Mouse (Mus musculus) kidney, embryonic 15.5 days (tissue): ENCODE results near the gene Adh6a. TPM values are rescaled to one million over a fixed set of nuclear protein-coding genes. Genes with fewer than 3 reads are reported as not detected.

Source experiments
- ATAC-seq: fragments of 200-750 bp; cut with Nextera tagmentation; replicated peaks from 2 replicates; pipeline ENCODE4 v1.8.0; 2017; ENCODE audit warnings: moderate TSS enrichment; ENCODE audit not compliant: low FRiP score
- H3K27ac ChIP-seq: fragments of 300-500 bp; sonication (generic); 2 replicates; pipeline ENCODE4 v1.5.1; 2015; ENCODE audit warnings: mild to moderate bottlenecking, inconsistent platforms
- H3K27me3 ChIP-seq: fragments of 300-500 bp; sonication (generic); 2 replicates; pipeline ENCODE4 v1.6.1; 2015; ENCODE audit warnings: inconsistent platforms
- H3K36me3 ChIP-seq: fragments of 300-500 bp; sonication (generic); 2 replicates; pipeline ENCODE4 v1.6.1; 2015; ENCODE audit warnings: inconsistent platforms
- H3K4me1 ChIP-seq: fragments of 300-500 bp; sonication (generic); 2 replicates; pipeline ENCODE4 v1.6.1; 2015; ENCODE audit warnings: inconsistent platforms
- H3K4me2 ChIP-seq: fragments of 300-500 bp; sonication (generic); 2 replicates; pipeline ENCODE4 v1.6.1; 2015; ENCODE audit warnings: moderate library complexity, mild to moderate bottlenecking, inconsistent platforms
- H3K4me3 ChIP-seq: fragments of 300-500 bp; sonication (generic); replicated peaks from 2 replicates; pipeline ENCODE4 v1.5.1; 2015; ENCODE audit warnings: mild to moderate bottlenecking, inconsistent platforms
- H3K9ac ChIP-seq: fragments of 300-500 bp; sonication (generic); 2 replicates; pipeline ENCODE4 v1.6.1; 2015; ENCODE audit warnings: mild to moderate bottlenecking, inconsistent platforms
- H3K9me3 ChIP-seq: fragments of 300-500 bp; sonication (generic); replicated peaks from 2 replicates; pipeline ENCODE4 v1.6.1; 2016; ENCODE audit warnings: inconsistent platforms
- WGBS: fragments of 180-500 bp; shearing (Covaris S2); methylation state at CpG from one replicate; pipeline ENCODE4 v1.1.7; 2015; ENCODE audit warnings: mixed read lengths; 5-methylcytosine and 5-hydroxymethylcytosine counted together
- polyA plus RNA-seq: library from polyadenylated mRNA; unstranded; fragments of >200 nt; fragmentation: Nextera tagmentation; extraction: Ambion mirVana; gene quantifications from 2 replicates; pipeline ENCODE4 v1.2.1, GENCODE M21; 2015

The Adh6a gene
- polyA plus RNA-seq, 1 experiment from 2014 or later = not detected

DNA sequence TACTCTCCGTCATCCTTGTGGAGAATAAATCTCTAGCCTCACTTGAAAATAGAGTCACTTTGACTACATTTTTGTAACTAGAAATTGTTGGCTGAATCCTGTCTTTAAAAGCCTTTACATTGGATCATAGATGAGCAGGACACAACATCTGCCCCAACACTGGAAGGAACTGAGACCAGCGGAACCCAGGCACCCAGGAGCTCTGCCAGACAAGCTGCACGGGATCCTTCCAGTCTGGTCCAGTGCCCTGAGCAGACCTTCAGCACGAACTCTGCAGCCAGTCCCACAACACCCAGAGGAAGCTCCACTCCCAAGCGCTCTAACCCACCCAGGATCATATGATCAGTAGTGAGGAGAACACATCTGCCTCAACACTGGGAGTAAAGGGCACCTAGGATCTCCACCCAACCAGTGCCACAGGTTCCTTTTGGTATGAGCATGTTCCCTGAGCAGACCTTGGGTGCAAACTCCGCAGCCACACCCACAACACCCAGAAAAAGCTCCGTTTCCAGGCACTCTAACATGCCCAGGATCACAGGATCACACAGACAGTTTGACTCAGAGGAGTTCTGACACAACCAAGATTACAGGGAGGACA, 19.7 kb upstream of the Adh6a start:
- Histone ChIP-seq H3K9me3 (peaks cover 13% of the 10 kb centered on the region), H3K9ac (no peak overlapping the region), H3K4me3 (no peak overlapping the region), H3K27me3 (no peaks in the 10 kb centered on the region), H3K27ac (no peak overlapping the region), H3K4me2 (no peak overlapping the region), H3K4me1 (peaks cover 4% of the 10 kb centered on the region; the same call in 1 of the 2 replicates), H3K36me3 (no peaks in the 10 kb centered on the region)
- no peak for ATAC-seq
- 84% methylated on average over 7 of the region's 7 CpGs for WGBS

GRCm38 (mm10) chr3:138300130-138300529, 13.0 kb upstream of the Adh6a start:
- Histone ChIP-seq H3K4me1 (peaks cover 30% of the 10 kb centered on the region), H3K9ac (no peak overlapping the region), H3K4me2 (no peak overlapping the region), H3K9me3 (peaks cover 13% of the 10 kb centered on the region), H3K27me3 (no peaks in the 10 kb centered on the region), H3K27ac (no peak overlapping the region), H3K36me3 (no peaks in the 10 kb centered on the region), H3K4me3 (no peak overlapping the region)
- ATAC-seq = no peak
- WGBS = 93% methylated on average over 9 of the region's 9 CpGs

DNA sequence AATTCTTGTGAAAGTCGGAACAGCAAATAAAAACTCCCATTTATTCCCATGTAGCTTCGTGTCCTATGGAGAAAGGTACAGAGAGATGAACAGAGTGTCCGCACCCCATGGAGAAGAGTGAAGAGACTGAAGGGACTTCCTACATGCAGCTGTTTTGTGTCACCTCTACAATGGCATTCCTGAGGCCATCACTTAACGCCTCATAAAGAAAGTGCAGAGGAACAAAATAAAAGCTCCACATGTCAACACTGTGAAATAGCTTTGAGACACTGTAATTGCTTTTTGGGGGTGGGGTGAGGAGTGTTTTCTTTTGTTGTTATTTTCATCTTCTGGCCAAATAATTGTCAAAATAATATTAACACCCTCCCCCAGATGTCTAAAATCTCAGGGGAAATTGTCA, 10.4 kb upstream of the Adh6a start:
- Histone ChIP-seq H3K27me3 (no peaks in the 10 kb centered on the region), H3K9ac (no peak overlapping the region), H3K27ac (peak overlapping the region; percentile 28; the same call in 1 of the 2 replicates), H3K9me3 (peaks cover 7% of the 10 kb centered on the region), H3K36me3 (no peaks in the 10 kb centered on the region), H3K4me2 (no peak overlapping the region), H3K4me1 (peaks cover 42% of the 10 kb centered on the region), H3K4me3 (no peak overlapping the region)
- ATAC-seq = peak; percentile 61
- WGBS = 37% methylated on average over 4 of the region's 4 CpGs

GRCm38 (mm10) chr3:138303771-138304488, 9.2 kb upstream of the Adh6a start:
- Histone ChIP-seq H3K9me3 (no peaks in the 10 kb centered on the region), H3K36me3 (no peaks in the 10 kb centered on the region), H3K27me3 (no peaks in the 10 kb centered on the region), H3K9ac (no peak overlapping the region), H3K27ac (peak overlapping the region; percentile 58), H3K4me1 (peaks cover 42% of the 10 kb centered on the region), H3K4me3 (no peak overlapping the region), H3K4me2 (no peak overlapping the region)
- 51% methylated on average over 6 of the region's 6 CpGs for WGBS
- 0 out of 2 replicates have a peak, but pooled peaks have one; percentile 52 for ATAC-seq

- Histone ChIP-seq H3K27ac (peak overlapping the region; percentile 58), H3K4me1 (peaks cover 42% of the 10 kb centered on the region), H3K9ac (no peak overlapping the region), H3K9me3 (no peaks in the 10 kb centered on the region), H3K4me2 (no peak overlapping the region), H3K4me3 (no peak overlapping the region), H3K36me3 (no peaks in the 10 kb centered on the region), H3K27me3 (no peaks in the 10 kb centered on the region)
- ATAC-seq = no peak
- WGBS = 45% methylated on average over 4 of the region's 4 CpGs
Observed at GRCm38 (mm10) chr3:138304489-138304871, 8.6 kb upstream of the Adh6a start.

GRCm38 (mm10) chr3:138305486-138306289, 7.4 kb upstream of the Adh6a start:
- H3K4me2 ChIP-seq = no peak overlapping the region
- no peak overlapping the region for H3K27ac ChIP-seq
- H3K4me1 ChIP-seq = peaks cover 42% of the 10 kb centered on the region
- no peaks in the 10 kb centered on the region for H3K36me3 ChIP-seq
- ATAC-seq = no peak
- H3K4me3 ChIP-seq = no peak overlapping the region
- H3K9me3 ChIP-seq = no peaks in the 10 kb centered on the region
- no peak overlapping the region for H3K9ac ChIP-seq
- no peaks in the 10 kb centered on the region for H3K27me3 ChIP-seq
- 62% methylated on average over 10 of the region's 10 CpGs for WGBS

DNA sequence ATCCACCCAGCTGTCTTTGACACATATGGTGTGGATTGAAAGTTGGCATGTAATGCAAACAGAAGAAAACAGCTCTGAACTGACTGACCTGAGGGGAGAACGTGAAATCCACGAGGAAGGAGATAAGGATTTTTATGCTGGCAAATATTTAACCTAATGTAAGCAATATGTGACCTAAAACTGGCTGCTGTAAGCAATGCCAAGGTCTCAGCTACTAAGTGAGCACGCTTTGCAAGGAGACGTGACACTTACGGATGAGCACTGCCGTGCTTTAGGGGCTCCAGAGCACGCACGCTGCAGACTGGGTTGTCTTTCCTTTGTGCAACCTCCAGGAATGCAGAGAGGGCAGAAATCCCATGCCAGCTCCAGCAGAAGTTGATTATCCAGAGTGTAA, 6.8 kb upstream of the Adh6a start:
- Histone ChIP-seq H3K4me1 (peaks cover 42% of the 10 kb centered on the region), H3K27me3 (no peaks in the 10 kb centered on the region), H3K9ac (no peak overlapping the region), H3K9me3 (no peaks in the 10 kb centered on the region), H3K27ac (no peak overlapping the region), H3K36me3 (no peaks in the 10 kb centered on the region), H3K4me2 (peak overlapping the region; percentile 23; the same call in 1 of the 2 replicates), H3K4me3 (no peak overlapping the region)
- 33% methylated on average over 8 of the region's 8 CpGs for whole genome bisulfite sequencing
- peak; percentile 41 for ATAC-seq

DNA sequence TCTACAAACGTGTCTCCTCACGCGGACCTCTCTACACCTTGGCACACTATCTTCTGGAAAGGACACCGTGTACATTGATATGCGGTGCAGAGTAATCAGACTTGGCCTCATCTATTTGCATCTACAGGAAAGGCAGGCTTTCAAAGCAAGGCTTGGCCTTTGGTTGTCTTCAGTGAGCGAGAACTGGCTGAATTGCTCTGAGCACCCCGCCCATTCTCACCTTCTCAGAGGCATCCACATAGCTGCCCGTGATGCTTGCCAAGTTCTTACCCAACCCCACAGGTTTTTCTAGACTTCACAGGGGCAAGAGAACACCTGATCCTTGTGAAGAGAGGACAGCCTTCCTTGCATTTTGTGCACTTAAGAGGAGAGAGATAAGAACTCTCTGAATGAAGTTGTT, 3.2 kb upstream of the Adh6a start:
- H3K4me2 ChIP-seq = no peak overlapping the region
- no peak overlapping the region for H3K27ac ChIP-seq
- no peak for ATAC-seq
- H3K4me3 ChIP-seq = no peak overlapping the region
- H3K27me3 ChIP-seq = no peaks in the 10 kb centered on the region
- no peaks in the 10 kb centered on the region for H3K36me3 ChIP-seq
- no peaks in the 10 kb centered on the region for H3K9me3 ChIP-seq
- 86% methylated on average over 8 of the region's 8 CpGs for WGBS
- no peak overlapping the region for H3K9ac ChIP-seq
- peaks cover 15% of the 10 kb centered on the region for H3K4me1 ChIP-seq

- Histone ChIP-seq H3K27me3 (no peaks in the 10 kb centered on the region), H3K4me1 (peaks cover 5% of the 10 kb centered on the region), H3K9ac (no peak overlapping the region), H3K4me2 (no peak overlapping the region), H3K4me3 (no peak overlapping the region), H3K9me3 (no peaks in the 10 kb centered on the region), H3K36me3 (no peaks in the 10 kb centered on the region), H3K27ac (no peak overlapping the region)
- no peak for ATAC-seq
- WGBS = 89% methylated on average over 6 of the region's 6 CpGs
Observed at GRCm38 (mm10) chr3:138311015-138311414, 2.1 kb upstream of the Adh6a start.

GRCm38 (mm10) chr3:138316908-138317472, 3.9 kb downstream of the Adh6a start:
- WGBS = 88% methylated on average over 2 of the region's 2 CpGs
- no peaks in the 10 kb centered on the region for H3K4me1 ChIP-seq
- H3K27ac ChIP-seq = no peak overlapping the region
- H3K9ac ChIP-seq = no peak overlapping the region
- H3K27me3 ChIP-seq = no peaks in the 10 kb centered on the region
- H3K4me2 ChIP-seq = no peak overlapping the region
- H3K4me3 ChIP-seq = no peak overlapping the region
- ATAC-seq = no peak
- H3K36me3 ChIP-seq = no peaks in the 10 kb centered on the region
- H3K9me3 ChIP-seq = no peaks in the 10 kb centered on the region

- Histone ChIP-seq H3K4me2 (no peak overlapping the region), H3K9me3 (0 out of 2 replicates have a peak, but pooled peaks cover 5% of the 10 kb centered on the region), H3K4me3 (no peak overlapping the region), H3K4me1 (no peaks in the 10 kb centered on the region), H3K36me3 (no peaks in the 10 kb centered on the region), H3K27me3 (no peaks in the 10 kb centered on the region), H3K9ac (no peak overlapping the region), H3K27ac (no peak overlapping the region)
- no peak for ATAC-seq
- WGBS = 92% methylated on average over 17 of the region's 17 CpGs
Observed at GRCm38 (mm10) chr3:138325001-138325400, 11.9 kb downstream of the Adh6a start.

GRCm38 (mm10) chr3:138325466-138325865, 12.4 kb downstream of the Adh6a start:
- 84% methylated on average over 6 of the region's 6 CpGs for WGBS
- Histone ChIP-seq H3K4me2 (no peak overlapping the region), H3K36me3 (no peaks in the 10 kb centered on the region), H3K27me3 (no peaks in the 10 kb centered on the region), H3K4me1 (no peaks in the 10 kb centered on the region), H3K27ac (no peak overlapping the region), H3K9me3 (0 out of 2 replicates have a peak, but pooled peaks cover 5% of the 10 kb centered on the region), H3K9ac (no peak overlapping the region), H3K4me3 (no peak overlapping the region)
- ATAC-seq = no peak
